ENCODE assay signal across 25 mouse cellular contexts in the genomic region with DNA sequence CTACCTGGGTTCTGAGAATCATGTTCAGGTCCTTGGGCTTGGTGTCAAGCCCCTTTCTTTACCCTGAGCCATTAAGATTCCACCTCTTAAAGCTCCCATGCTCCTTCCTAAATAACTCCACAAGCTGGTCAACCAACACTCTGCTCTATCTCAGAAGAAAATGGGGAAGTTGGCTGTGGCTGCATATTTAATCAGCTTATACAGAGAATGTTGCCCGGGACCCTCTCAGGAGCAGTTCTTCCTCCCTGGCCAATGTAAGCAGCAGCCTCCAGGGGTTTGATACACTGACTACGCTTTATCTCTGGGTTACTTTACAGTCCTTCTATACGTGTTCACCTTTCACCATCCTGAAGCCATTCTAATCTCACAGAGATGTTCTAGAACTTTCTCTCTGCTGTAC.
DNase-seq lines count a peak whose midpoint lies in the region; ATAC-seq and TF ChIP-seq lines count a peak whose summit lies in the region.
"Had no signal": no experiment of that assay in that cellular context is flagged by ENCODE, and none has a peak within 500 bp of the region (broad histone marks: within the 10 kb centered on the region; RNA-seq: fewer than 3 reads in every experiment).

No protein-coding gene starts in this region.

- DNase-seq in A20 (ENCODE audit: low read depth, low spot score), result peak; percentile 24
- peak; percentile 87 for DNase-seq in MEL (ENCODE audit: low read depth, low spot score)
- DNase-seq in urinary bladder, postnatal 10 days (ENCODE audit: low spot score), result no peak
- no peak for DNase-seq in left cerebral cortex, postnatal 4 days
- no peak for DNase-seq in kidney, postnatal 36 days
- DNase-seq: adrenal gland, postnatal 10 days; B cell, adult 2 months; cerebellum, adult 18-20 months; cerebellum, adult 9-10 months; cerebellum, postnatal 14 days; forebrain, postnatal 0 days; gastrocnemius, postnatal 25 days; heart, adult 2 months; heart, postnatal 14 days; heart, postnatal 4 days had no signal

- no peak for TF ChIP-seq POLR2A in MEL (IDR thresholded peaks at IDR 0.05; ENCODE audit: control insufficient read depth in 1 of 2, insufficient read depth in 1 of 2, low read depth in 1 of 2, low read length in 2 of 2, poor library complexity in 1 of 2)

- H3K27me3 ChIP-seq in MEL (ENCODE audit: control insufficient read depth in 1 of 2, insufficient read depth in 2 of 2, low read length in 2 of 2), result no peaks in the 10 kb centered on the region
- H3K27me3 ChIP-seq: embryonic facial prominence, embryonic 12.5 days; embryonic facial prominence, embryonic 15.5 days; Patski had no signal

- no peak overlapping the region for H3K27ac ChIP-seq in MEL (ENCODE audit: control insufficient read depth, low read depth, low read length)
- H3K27ac ChIP-seq: embryonic facial prominence, embryonic 12.5 days; embryonic facial prominence, embryonic 15.5 days; heart, adult 2 months; heart, embryonic 10.5 days; heart, embryonic 13.5 days; hindbrain, embryonic 14.5 days; hindbrain, postnatal 0 days had no signal

- TF ChIP-seq EP300 in MEL (IDR thresholded peaks at IDR 0.05; ENCODE audit: low read depth in 1 of 2, low read length in 2 of 2), result peak in 1 of 2 experiments; percentile 70; a peak in 3 of 4 replicates

- peaks cover 0 to 12% of the 10 kb centered on the region in 2 experiments; a peak in 2 of 4 replicates for H3K36me3 ChIP-seq in MEL (ENCODE audit: control insufficient read depth in 1 of 2, insufficient read depth in 2 of 2, low read length in 2 of 2)
- H3K36me3 ChIP-seq: embryonic facial prominence, embryonic 12.5 days; embryonic facial prominence, embryonic 15.5 days; heart, embryonic 10.5 days; heart, embryonic 13.5 days had no signal

- intact Hi-C loops in left cerebral cortex, postnatal 4 days (cut with DNase I), result no loop called here

- ATAC-seq in granulocyte monocyte progenitor cell, adult 5-6 weeks (replicated peaks; ENCODE audit: poor library complexity, severe bottlenecking), result peak; percentile 35; the same call in 1 of the 2 replicates
- ATAC-seq: forebrain, embryonic 14.5 days; forebrain, postnatal 0 days; hindbrain, postnatal 0 days; inflammation-experienced regulatory T-cells, adult 6 months; Patski had no signal

- peaks cover 2 to 14% of the 10 kb centered on the region in 2 experiments; a peak in 3 of 4 replicates for H3K4me1 ChIP-seq in MEL (ENCODE audit: control insufficient read depth in 1 of 2, insufficient read depth in 2 of 2, low read length in 2 of 2)
- H3K4me1 ChIP-seq: embryonic facial prominence, embryonic 15.5 days had no signal

- no peaks in the 10 kb centered on the region for H3K9me3 ChIP-seq in MEL (replicated peaks; ENCODE audit: insufficient read depth, low read length)
- H3K9me3 ChIP-seq: embryonic facial prominence, embryonic 12.5 days; embryonic facial prominence, embryonic 15.5 days; heart, embryonic 10.5 days; heart, embryonic 13.5 days had no signal

- TF ChIP-seq CTCF in MEL (IDR thresholded peaks at IDR 0.05 in 2 of 3, conservative IDR thresholded peaks at IDR 0.05 in 1 of 3; ENCODE audit: control insufficient read depth in 1 of 3, insufficient read depth in 1 of 3, low read depth in 2 of 3, low read length in 3 of 3, poor library complexity in 1 of 3, severe bottlenecking in 1 of 3), result no peak

- no peak overlapping the region for H3K9ac ChIP-seq in MEL (ENCODE audit: control insufficient read depth, low read depth, low read length, poor library complexity, severe bottlenecking)
- H3K9ac ChIP-seq: embryonic facial prominence, embryonic 12.5 days; embryonic facial prominence, embryonic 15.5 days; forebrain, postnatal 0 days; heart, embryonic 13.5 days; hindbrain, embryonic 14.5 days had no signal

- H3K79me2 ChIP-seq in MEL (ENCODE audit: control insufficient read depth, insufficient read depth, low read length, poor library complexity), result no peaks in the 10 kb centered on the region

- H3K4me3 ChIP-seq in MEL (ENCODE audit: control insufficient read depth in 1 of 2, insufficient read depth in 1 of 2, low read depth in 2 of 2, low read length in 2 of 2), result no peak overlapping the region
- H3K4me3 ChIP-seq: embryonic facial prominence, embryonic 12.5 days; embryonic facial prominence, embryonic 15.5 days; heart, adult 2 months; heart, embryonic 10.5 days; heart, embryonic 13.5 days had no signal

- TF ChIP-seq RAD21 in MEL (IDR thresholded peaks at IDR 0.05; ENCODE audit: low read depth, low read length), result no peak; the same call in 1 of the 2 replicates

TF ChIP-seq in MEL, 35 proteins besides CTCF, POLR2A, EP300 and RAD21:
- peak; percentile 35; the same call in 1 of the 2 replicates for TF ChIP-seq RCOR1 (IDR thresholded peaks at IDR 0.05; ENCODE audit: low read depth, low read length)
- TF ChIP-seq MYB (IDR thresholded peaks at IDR 0.05; ENCODE audit: low read depth, low read length), result no peak
- TF ChIP-seq GABPA (IDR thresholded peaks at IDR 0.05; ENCODE audit: low read depth, low read length), result no peak
- no peak for TF ChIP-seq NRF1 (IDR thresholded peaks at IDR 0.05; ENCODE audit: insufficient read depth, low read depth, low read length, poor library complexity, severe bottlenecking)
- TF ChIP-seq CHD2 (IDR thresholded peaks at IDR 0.05; ENCODE audit: low read length), result no peak
- 0 out of 2 replicates have a peak, but pooled peaks have one; percentile 34 for TF ChIP-seq TBP (IDR thresholded peaks at IDR 0.05; ENCODE audit: low read depth, low read length)
- TF ChIP-seq GATA1 (IDR thresholded peaks at IDR 0.05; ENCODE audit: low read depth, low read length), result peak; percentile 35; the same call in 1 of the 2 replicates

Comparison
In these comparisons a context has a peak if more than half of its experiments do, and no peak if none do; other contexts are left out.
1. DNase-seq: peak in A20 (single experiment) and MEL (single experiment); none in urinary bladder, postnatal 10 days (single experiment), left cerebral cortex, postnatal 4 days (single experiment) and kidney, postnatal 36 days (0 of 2).